ENCODE assay signal across 18 mouse cellular contexts in the genomic region with DNA sequence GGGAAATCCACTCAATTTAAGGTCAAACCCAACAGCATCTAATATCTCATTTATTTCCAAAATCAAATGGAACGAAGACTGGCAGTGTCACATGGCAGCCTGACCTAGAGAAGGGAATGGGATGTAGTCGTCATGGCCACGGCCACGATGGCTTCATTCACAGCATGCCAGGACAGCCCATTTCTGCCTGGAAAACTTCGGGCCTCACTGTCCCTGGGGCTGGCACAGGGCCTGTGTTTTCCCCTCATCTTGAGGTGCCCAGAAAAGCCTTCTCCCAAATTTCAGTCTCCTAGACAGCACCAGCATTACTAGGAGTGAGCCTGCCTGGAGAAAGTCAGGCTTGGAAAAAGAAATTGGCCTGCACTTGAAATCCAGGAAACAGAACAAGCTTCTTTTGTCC.
"Had no signal": no experiment of that assay in that cellular context is flagged by ENCODE, and none has a peak within 500 bp of the region (broad histone marks: within the 10 kb centered on the region; RNA-seq: fewer than 3 reads in every experiment).

No protein-coding gene starts in this region.

- H3K4me3 ChIP-seq: midbrain, embryonic 10.5 days; midbrain, embryonic 12.5 days; myocyte; neural tube, embryonic 13.5 days; neural tube, embryonic 15.5 days had no signal

- H3K9ac ChIP-seq: lung, embryonic 14.5 days; midbrain, embryonic 12.5 days; neural tube, embryonic 13.5 days; neural tube, embryonic 15.5 days had no signal

- H3K27ac ChIP-seq: midbrain, embryonic 10.5 days; midbrain, embryonic 12.5 days; neural tube, embryonic 13.5 days; neural tube, embryonic 15.5 days had no signal

- H3K4me1 ChIP-seq: midbrain, embryonic 10.5 days; midbrain, embryonic 12.5 days; neural tube, embryonic 13.5 days; neural tube, embryonic 15.5 days had no signal

- H3K27me3 ChIP-seq: midbrain, embryonic 12.5 days; neural tube, embryonic 13.5 days; neural tube, embryonic 15.5 days had no signal

- H3K36me3 ChIP-seq: midbrain, embryonic 10.5 days; midbrain, embryonic 12.5 days; neural tube, embryonic 13.5 days; neural tube, embryonic 15.5 days had no signal

- H3K9me3 ChIP-seq: midbrain, embryonic 10.5 days; midbrain, embryonic 12.5 days; neural tube, embryonic 13.5 days; neural tube, embryonic 15.5 days had no signal

- H3K4me2 ChIP-seq: lung, embryonic 14.5 days; midbrain, embryonic 12.5 days; neural tube, embryonic 13.5 days; neural tube, embryonic 15.5 days had no signal

- DNase-seq: lung, adult 18-20 months; lung, embryonic 14.5 days; lung, postnatal 10 days; lung, postnatal 4 days; midbrain, embryonic 14.5 days; retina, postnatal 1 day; right cerebral cortex, adult 18-20 months; right cerebral cortex, postnatal 25 days; right cerebral cortex, postnatal 4 days; spleen, adult 18-20 months; thymus, adult 18-20 months; thymus, postnatal 14 days; thymus, postnatal 36 days had no signal
